Mouse (Mus musculus) forebrain, postnatal 0 days (tissue): ENCODE results near the gene Anks1b. TPM values are rescaled to one million over a fixed set of nuclear protein-coding genes. Genes with fewer than 3 reads are reported as not detected.
A peak's percentile ranks its signal among the peaks of the same experiment; 100 is the strongest.

ENCODE experiments used
- ATAC-seq: fragments of 200-750 bp; cut with Nextera tagmentation; 2 replicates; pipeline ENCODE4 v1.8.0; 2017; ENCODE audit warnings: mild to moderate bottlenecking, moderate library complexity
- DNase-seq: peaks from one replicate; pipeline ENCODE4 v3.0.0-alpha.2; 2015
- H3K27ac ChIP-seq: fragments of 300-500 bp; sonication (generic); 2 replicates; pipeline ENCODE4 v1.5.1; 2014; ENCODE audit warnings: low read depth, mild to moderate bottlenecking, antibody characterized with exemption, low read length, moderate library complexity, mixed read lengths
- H3K27me3 ChIP-seq: fragments of 300-500 bp; sonication (generic); 2 replicates; pipeline ENCODE4 v1.6.1; 2014; ENCODE audit warnings: mild to moderate bottlenecking, low read length, mixed read lengths; ENCODE audit not compliant: insufficient read depth
- H3K36me3 ChIP-seq: fragments of 300-500 bp; sonication (generic); 2 replicates; pipeline ENCODE4 v1.6.1; 2014; ENCODE audit warnings: mild to moderate bottlenecking, moderate library complexity; ENCODE audit not compliant: insufficient read depth
- H3K4me1 ChIP-seq: fragments of 300-500 bp; sonication (generic); 2 replicates; pipeline ENCODE4 v1.6.1; 2014; ENCODE audit warnings: antibody characterized with exemption; ENCODE audit not compliant: insufficient read depth
- H3K4me2 ChIP-seq: fragments of 300-500 bp; sonication (generic); 2 replicates; pipeline ENCODE4 v1.6.1; 2014; ENCODE audit warnings: low read depth, mild to moderate bottlenecking, moderate library complexity
- H3K4me3 ChIP-seq: fragments of 300-500 bp; sonication (generic); 2 replicates; pipeline ENCODE4 v1.5.1; 2014; ENCODE audit warnings: low read depth, low read length, mixed read lengths
- H3K9ac ChIP-seq: fragments of 300-500 bp; sonication (generic); 2 replicates; pipeline ENCODE4 v1.6.1; 2014; ENCODE audit warnings: mild to moderate bottlenecking
- H3K9me3 ChIP-seq: fragments of 300-500 bp; sonication (generic); 2 replicates; pipeline ENCODE4 v1.6.1; 2016; ENCODE audit warnings: low read length
- CTCF ChIP-seq: sonication (generic); IDR thresholded peaks from 2 replicates; pipeline ENCODE4 v1.5.1; 2016; ENCODE audit warnings: antibody characterized with exemption, control low read depth, low read depth
- WGBS: fragments of 180-500 bp; shearing (Covaris S2); extraction: QIAGEN DNeasy Blood & Tissue Kit; methylation state at CpG from one replicate; pipeline ENCODE4 v1.1.7; 2014; 5-methylcytosine and 5-hydroxymethylcytosine counted together
- polyA plus RNA-seq: library from polyadenylated mRNA; unstranded; fragments of >200 nt; fragmentation: Nextera tagmentation; extraction: Ambion mirVana; gene quantifications from 2 replicates; pipeline ENCODE4 v1.2.1, GENCODE M21; 2015
- total RNA-seq: library from RNA; depleted of rRNA; stranded (reverse); fragments of >200 nt; gene quantifications from 2 replicates; pipeline ENCODE4 v1.2.3, GENCODE M21; 2014

The Anks1b gene
- total and polyA plus RNA-seq, 2 experiments from 2014 or later: 120 to 145 TPM

DNA sequence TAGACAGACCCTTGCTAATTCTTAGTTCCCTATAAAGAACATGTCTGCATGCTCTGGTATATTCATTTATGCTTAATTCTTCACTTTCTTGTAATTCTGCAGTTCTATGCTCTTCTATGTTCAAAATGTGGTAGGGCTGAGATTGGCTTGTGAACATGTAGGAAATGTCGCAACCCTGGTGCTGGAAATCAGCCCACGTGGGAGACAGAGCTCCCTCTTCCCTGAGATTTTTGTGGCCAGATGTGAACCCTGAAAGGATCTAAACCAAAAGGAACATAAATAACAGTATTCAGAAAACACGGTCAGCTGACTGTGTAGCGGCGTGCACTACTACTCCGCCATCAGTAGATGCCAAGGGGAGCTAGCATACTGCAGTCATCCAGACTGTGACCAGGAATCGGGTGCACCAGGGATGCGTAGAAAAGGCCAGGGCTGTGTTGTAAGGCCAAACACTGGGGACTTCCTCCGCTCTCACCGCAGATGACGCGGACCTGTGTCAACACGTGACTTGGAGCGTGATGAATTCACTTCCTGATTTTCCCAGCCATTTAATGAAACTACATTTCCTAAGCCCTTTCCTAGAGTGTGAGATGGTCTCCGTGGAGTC is 1079.9 kb downstream of the Anks1b start:
- no peak overlapping the region for H3K4me2 ChIP-seq
- WGBS: 94% methylated on average over 15 of the region's 15 CpGs
- no peak overlapping the region for H3K4me3 ChIP-seq
- 0 out of 2 replicates have a peak, but pooled peaks cover 5% of the 10 kb centered on the region for H3K36me3 ChIP-seq
- no peak for TF ChIP-seq CTCF
- H3K9me3 ChIP-seq: no peaks in the 10 kb centered on the region
- H3K27me3 ChIP-seq: no peaks in the 10 kb centered on the region
- H3K9ac ChIP-seq: no peak overlapping the region
- no peak for ATAC-seq
- H3K27ac ChIP-seq: no peak overlapping the region
- no peak for DNase-seq
- no peaks in the 10 kb centered on the region for H3K4me1 ChIP-seq

GRCm38 (mm10) chr10:90953821-90954220 is 1080.5 kb downstream of the Anks1b start:
- H3K4me2 ChIP-seq: no peak overlapping the region
- no peak overlapping the region for H3K27ac ChIP-seq
- TF ChIP-seq CTCF: no peak
- ATAC-seq (no peak), DNase-seq (no peak)
- H3K36me3 ChIP-seq: 0 out of 2 replicates have a peak, but pooled peaks cover 5% of the 10 kb centered on the region
- WGBS: 71% methylated on average over 6 of the region's 6 CpGs
- H3K9me3 ChIP-seq: no peaks in the 10 kb centered on the region
- H3K27me3 ChIP-seq: no peaks in the 10 kb centered on the region
- no peaks in the 10 kb centered on the region for H3K4me1 ChIP-seq
- no peak overlapping the region for H3K9ac ChIP-seq
- no peak overlapping the region for H3K4me3 ChIP-seq

DNA sequence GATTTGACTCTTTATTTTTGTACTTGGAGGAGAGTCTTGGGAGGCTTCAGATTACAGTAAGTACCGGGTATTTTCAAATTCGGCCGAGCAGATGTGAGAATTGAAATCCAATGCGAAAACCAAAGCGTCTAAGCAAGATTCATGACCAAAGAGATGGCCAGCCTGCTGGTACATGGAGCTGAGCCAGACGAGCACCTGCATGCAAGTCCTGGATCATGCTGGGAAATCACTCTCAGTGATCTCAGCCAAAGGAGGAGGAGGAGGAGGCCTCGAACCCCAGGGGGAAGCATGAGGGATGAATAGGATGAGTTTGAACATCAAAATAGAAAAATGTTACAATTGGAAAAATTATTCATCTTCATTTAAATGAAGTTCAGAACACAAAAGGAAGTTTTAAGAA is 1087.1 kb downstream of the Anks1b start:
- WGBS: 73% methylated on average over 7 of the region's 7 CpGs
- Histone ChIP-seq H3K4me3 (no peak overlapping the region), H3K9ac (no peak overlapping the region), H3K27me3 (no peaks in the 10 kb centered on the region), H3K27ac (no peak overlapping the region), H3K9me3 (no peaks in the 10 kb centered on the region), H3K36me3 (0 out of 2 replicates have a peak, but pooled peaks cover 9% of the 10 kb centered on the region), H3K4me2 (no peak overlapping the region), H3K4me1 (no peaks in the 10 kb centered on the region)
- TF ChIP-seq CTCF: no peak
- DNase-seq: no peak
- no peak for ATAC-seq

GRCm38 (mm10) chr10:90964511-90964910 is 1091.2 kb downstream of the Anks1b start:
- ATAC-seq: 0 out of 2 replicates have a peak, but pooled peaks have one; percentile 3
- H3K4me2 ChIP-seq: no peak overlapping the region
- WGBS: 29% methylated on average over 9 of the region's 9 CpGs
- peaks cover 3% of the 10 kb centered on the region; the same call in 1 of the 2 replicates for H3K36me3 ChIP-seq
- H3K4me3 ChIP-seq: no peak overlapping the region
- H3K9ac ChIP-seq: no peak overlapping the region
- DNase-seq: no peak
- H3K4me1 ChIP-seq: peaks cover 9% of the 10 kb centered on the region; the same call in 1 of the 2 replicates
- H3K27me3 ChIP-seq: no peaks in the 10 kb centered on the region
- H3K9me3 ChIP-seq: no peaks in the 10 kb centered on the region
- H3K27ac ChIP-seq: no peak overlapping the region
- TF ChIP-seq CTCF: no peak

DNA sequence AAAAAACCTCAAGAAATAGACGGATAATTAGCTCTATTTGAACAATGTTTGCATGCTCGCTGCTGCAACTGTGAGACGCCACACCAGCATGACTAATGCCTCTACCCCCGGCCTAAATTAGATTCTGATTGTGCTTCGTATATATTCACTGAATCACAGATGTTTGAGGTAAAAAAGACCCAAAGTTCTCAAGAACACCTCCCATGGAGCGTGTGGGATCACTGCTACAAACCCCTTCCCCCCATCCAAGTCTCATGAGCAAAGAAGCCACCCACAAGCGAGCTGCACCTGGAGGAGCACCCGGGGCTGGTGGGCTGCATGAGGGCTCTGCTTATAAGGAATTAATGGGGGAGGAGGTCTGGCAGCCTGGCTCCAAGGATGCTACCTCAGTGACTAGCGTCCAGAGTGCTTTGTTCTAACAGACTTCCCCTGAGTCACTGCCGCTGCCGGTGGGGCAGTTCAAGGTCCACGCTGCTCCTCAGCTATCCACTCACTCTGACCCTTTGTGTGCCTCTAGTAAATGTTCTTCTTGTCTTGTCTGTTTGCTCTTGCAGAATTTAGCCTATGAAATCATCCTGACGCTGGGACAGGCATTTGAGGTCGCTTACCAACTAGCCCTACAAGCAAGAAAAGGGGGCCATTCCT is 1092.5 kb downstream of the Anks1b start:
- H3K27me3 ChIP-seq: no peaks in the 10 kb centered on the region
- WGBS: 51% methylated on average over 14 of the region's 14 CpGs
- no peaks in the 10 kb centered on the region for H3K9me3 ChIP-seq
- no peak for TF ChIP-seq CTCF
- H3K4me2 ChIP-seq: no peak overlapping the region
- peaks cover 12% of the 10 kb centered on the region for H3K4me1 ChIP-seq
- DNase-seq (no peak), ATAC-seq (no peak)
- H3K36me3 ChIP-seq: peaks cover 3% of the 10 kb centered on the region; the same call in 1 of the 2 replicates
- H3K4me3 ChIP-seq: no peak overlapping the region
- no peak overlapping the region for H3K9ac ChIP-seq
- no peak overlapping the region for H3K27ac ChIP-seq

- no peaks in the 10 kb centered on the region for H3K9me3 ChIP-seq
- H3K27me3 ChIP-seq: no peaks in the 10 kb centered on the region
- peaks cover 12% of the 10 kb centered on the region for H3K4me1 ChIP-seq
- no peak overlapping the region for H3K27ac ChIP-seq
- no peak overlapping the region for H3K4me2 ChIP-seq
- WGBS: 32% methylated on average over 9 of the region's 9 CpGs
- DNase-seq (peak; percentile 65), ATAC-seq (peak; percentile 78)
- TF ChIP-seq CTCF: no peak
- no peak overlapping the region for H3K9ac ChIP-seq
- H3K4me3 ChIP-seq: no peak overlapping the region
- peaks cover 3% of the 10 kb centered on the region; the same call in 1 of the 2 replicates for H3K36me3 ChIP-seq
Measured at GRCm38 (mm10) chr10:90966821-90967220, 1093.5 kb downstream of the Anks1b start.

- H3K27me3 ChIP-seq: no peaks in the 10 kb centered on the region
- H3K4me3 ChIP-seq: no peak overlapping the region
- H3K27ac ChIP-seq: no peak overlapping the region
- no peak overlapping the region for H3K9ac ChIP-seq
- DNase-seq (no peak), ATAC-seq (no peak)
- H3K4me2 ChIP-seq: no peak overlapping the region
- no peak for TF ChIP-seq CTCF
- H3K36me3 ChIP-seq: peaks cover 3% of the 10 kb centered on the region; the same call in 1 of the 2 replicates
- H3K9me3 ChIP-seq: no peaks in the 10 kb centered on the region
- WGBS: 87% methylated on average over 10 of the region's 10 CpGs
- peaks cover 12% of the 10 kb centered on the region for H3K4me1 ChIP-seq
Measured at GRCm38 (mm10) chr10:90968247-90968646, 1094.9 kb downstream of the Anks1b start.
